Mouse (Mus musculus) neural tube, embryonic 11.5 days (tissue): ENCODE measurements around the gene Slc15a1. TPM values are rescaled to one million over a fixed set of nuclear protein-coding genes. Genes with fewer than 3 reads are reported as not detected.

Experiments
- ATAC-seq: fragments of 200-750 bp; cut with Nextera tagmentation; 2 replicates; pipeline ENCODE4 v1.8.0; 2017; ENCODE audit warnings: moderate number of reproducible peaks, mild to moderate bottlenecking, moderate TSS enrichment, moderate library complexity; ENCODE audit not compliant: insufficient read depth, low FRiP score, low TSS enrichment
- DNase-seq: peaks from one replicate; pipeline ENCODE4 v3.0.0-alpha.2; 2015; ENCODE audit warnings: low spot score
- H3K27ac ChIP-seq: fragments of 300-500 bp; sonication (generic); 2 replicates; pipeline ENCODE4 v1.5.1; 2014; ENCODE audit warnings: low read depth, mild to moderate bottlenecking, low read length
- H3K27me3 ChIP-seq: fragments of 300-500 bp; sonication (generic); 2 replicates; pipeline ENCODE4 v1.6.1; 2014; ENCODE audit warnings: mild to moderate bottlenecking, low read length, mixed read lengths; ENCODE audit not compliant: control insufficient read depth, insufficient read depth
- H3K36me3 ChIP-seq: fragments of 300-500 bp; sonication (generic); 2 replicates; pipeline ENCODE4 v1.6.1; 2014; ENCODE audit warnings: mild to moderate bottlenecking, low read length, moderate library complexity, mixed read lengths; ENCODE audit not compliant: control insufficient read depth, insufficient read depth
- H3K4me1 ChIP-seq: fragments of 300-500 bp; sonication (generic); 2 replicates; pipeline ENCODE4 v1.6.1; 2014; ENCODE audit warnings: low read length, mixed read lengths; ENCODE audit not compliant: control insufficient read depth, insufficient read depth
- H3K4me2 ChIP-seq: fragments of 300-500 bp; sonication (generic); 2 replicates; pipeline ENCODE4 v1.6.1; 2014; ENCODE audit warnings: low read depth, mild to moderate bottlenecking, moderate library complexity
- H3K4me3 ChIP-seq: fragments of 300-500 bp; sonication (generic); 2 replicates; pipeline ENCODE4 v1.5.1; 2014; ENCODE audit warnings: low read depth, low read length
- H3K9ac ChIP-seq: fragments of 300-500 bp; sonication (generic); 2 replicates; pipeline ENCODE4 v1.6.1; 2014; ENCODE audit warnings: mild to moderate bottlenecking, low read length
- H3K9me3 ChIP-seq: fragments of 300-500 bp; sonication (generic); 2 replicates; pipeline ENCODE4 v1.6.1; 2016; ENCODE audit warnings: low read length; ENCODE audit not compliant: control insufficient read depth
- WGBS: fragments of 180-500 bp; shearing (Covaris S2); extraction: QIAGEN DNeasy Blood & Tissue Kit; methylation state at CpG from one replicate; pipeline ENCODE4 v1.1.7; 2014; 5-methylcytosine and 5-hydroxymethylcytosine counted together
- polyA plus RNA-seq: library from polyadenylated mRNA; unstranded; fragments of >200 nt; fragmentation: Nextera tagmentation; extraction: Ambion mirVana; gene quantifications from 2 replicates; pipeline ENCODE4 v1.2.1, GENCODE M21; 2014

Gene Slc15a1
- polyA plus RNA-seq, 1 experiment from 2014 or later, result not detected

- ATAC-seq, result no peak
- Histone ChIP-seq H3K9me3 (no peaks in the 10 kb centered on the region), H3K4me3 (no peak overlapping the region), H3K4me1 (no peaks in the 10 kb centered on the region), H3K9ac (no peak overlapping the region), H3K4me2 (no peak overlapping the region), H3K27me3 (peaks cover 3% of the 10 kb centered on the region; the same call in 1 of the 2 replicates), H3K27ac (no peak overlapping the region), H3K36me3 (no peaks in the 10 kb centered on the region)
- no peak for DNase-seq
- 75% methylated on average over 1 of the region's 1 CpGs for WGBS
Measured at GRCm38 (mm10) chr14:121499769-121500168, 5.3 kb downstream of the Slc15a1 start.

GRCm38 (mm10) chr14:121497800-121498199, 7.3 kb downstream of the Slc15a1 start:
- H3K36me3 ChIP-seq, result no peaks in the 10 kb centered on the region
- no peaks in the 10 kb centered on the region for H3K4me1 ChIP-seq
- 84% methylated on average over 1 of the region's 1 CpGs for WGBS
- H3K9ac ChIP-seq, result no peak overlapping the region
- H3K4me3 ChIP-seq, result no peak overlapping the region
- H3K27ac ChIP-seq, result no peak overlapping the region
- no peaks in the 10 kb centered on the region for H3K9me3 ChIP-seq
- no peaks in the 10 kb centered on the region for H3K27me3 ChIP-seq
- no peak overlapping the region for H3K4me2 ChIP-seq
- no peak for ATAC-seq
- DNase-seq, result no peak

GRCm38 (mm10) chr14:121495741-121496140, 9.3 kb downstream of the Slc15a1 start:
- Histone ChIP-seq H3K4me2 (no peak overlapping the region), H3K27me3 (no peaks in the 10 kb centered on the region), H3K4me3 (no peak overlapping the region), H3K36me3 (no peaks in the 10 kb centered on the region), H3K27ac (no peak overlapping the region), H3K4me1 (no peaks in the 10 kb centered on the region), H3K9ac (no peak overlapping the region), H3K9me3 (no peaks in the 10 kb centered on the region)
- 79% methylated on average over 4 of the region's 4 CpGs for WGBS
- no peak for ATAC-seq
- DNase-seq, result no peak

- no peak overlapping the region for H3K9ac ChIP-seq
- H3K4me3 ChIP-seq, result no peak overlapping the region
- H3K4me2 ChIP-seq, result no peak overlapping the region
- no peak overlapping the region for H3K27ac ChIP-seq
- no peaks in the 10 kb centered on the region for H3K9me3 ChIP-seq
- 79% methylated on average over 2 of the region's 2 CpGs for WGBS
- no peaks in the 10 kb centered on the region for H3K27me3 ChIP-seq
- ATAC-seq, result no peak
- no peak for DNase-seq
- H3K4me1 ChIP-seq, result no peaks in the 10 kb centered on the region
- no peaks in the 10 kb centered on the region for H3K36me3 ChIP-seq
Measured at GRCm38 (mm10) chr14:121495120-121495519, 9.9 kb downstream of the Slc15a1 start.

- no peaks in the 10 kb centered on the region for H3K4me1 ChIP-seq
- no peaks in the 10 kb centered on the region for H3K9me3 ChIP-seq
- no peaks in the 10 kb centered on the region for H3K27me3 ChIP-seq
- ATAC-seq (no peak), DNase-seq (no peak)
- WGBS, result 78% methylated on average over 2 of the region's 2 CpGs
- no peak overlapping the region for H3K4me3 ChIP-seq
- no peak overlapping the region for H3K27ac ChIP-seq
- H3K9ac ChIP-seq, result no peak overlapping the region
- no peaks in the 10 kb centered on the region for H3K36me3 ChIP-seq
- no peak overlapping the region for H3K4me2 ChIP-seq
Measured at GRCm38 (mm10) chr14:121494238-121494637, 10.8 kb downstream of the Slc15a1 start.

- no peaks in the 10 kb centered on the region for H3K36me3 ChIP-seq
- H3K4me3 ChIP-seq, result no peak overlapping the region
- H3K27ac ChIP-seq, result no peak overlapping the region
- no peaks in the 10 kb centered on the region for H3K9me3 ChIP-seq
- no peak overlapping the region for H3K9ac ChIP-seq
- WGBS, result 69% methylated on average over 3 of the region's 3 CpGs
- no peak overlapping the region for H3K4me2 ChIP-seq
- no peaks in the 10 kb centered on the region for H3K27me3 ChIP-seq
- ATAC-seq, result no peak
- no peaks in the 10 kb centered on the region for H3K4me1 ChIP-seq
- no peak for DNase-seq
Measured at GRCm38 (mm10) chr14:121493712-121494111, 11.3 kb downstream of the Slc15a1 start.

- WGBS, result 65% methylated on average over 8 of the region's 8 CpGs
- ATAC-seq, result no peak
- no peak for DNase-seq
- H3K27me3 ChIP-seq, result no peaks in the 10 kb centered on the region
- H3K9ac ChIP-seq, result no peak overlapping the region
- H3K4me3 ChIP-seq, result no peak overlapping the region
- no peak overlapping the region for H3K4me2 ChIP-seq
- no peaks in the 10 kb centered on the region for H3K4me1 ChIP-seq
- no peaks in the 10 kb centered on the region for H3K9me3 ChIP-seq
- no peak overlapping the region for H3K27ac ChIP-seq
- H3K36me3 ChIP-seq, result no peaks in the 10 kb centered on the region
Measured at GRCm38 (mm10) chr14:121492328-121492727, 12.7 kb downstream of the Slc15a1 start.

GRCm38 (mm10) chr14:121485722-121486121, 19.3 kb downstream of the Slc15a1 start:
- Histone ChIP-seq H3K36me3 (no peaks in the 10 kb centered on the region), H3K4me3 (no peak overlapping the region), H3K4me1 (no peaks in the 10 kb centered on the region), H3K4me2 (no peak overlapping the region), H3K27ac (no peak overlapping the region), H3K9ac (no peak overlapping the region), H3K9me3 (no peaks in the 10 kb centered on the region), H3K27me3 (no peaks in the 10 kb centered on the region)
- 85% methylated on average over 1 of the region's 1 CpGs for WGBS
- DNase-seq (no peak), ATAC-seq (no peak)

- Histone ChIP-seq H3K27ac (no peak overlapping the region), H3K4me2 (no peak overlapping the region), H3K36me3 (no peaks in the 10 kb centered on the region), H3K4me1 (no peaks in the 10 kb centered on the region), H3K9ac (no peak overlapping the region), H3K9me3 (no peaks in the 10 kb centered on the region), H3K27me3 (no peaks in the 10 kb centered on the region), H3K4me3 (no peak overlapping the region)
- ATAC-seq (no peak), DNase-seq (no peak)
- 93% methylated on average over 3 of the region's 3 CpGs for WGBS
Measured at GRCm38 (mm10) chr14:121484436-121484835, 20.6 kb downstream of the Slc15a1 start.
